Mouse (Mus musculus) cerebellum, adult 9-10 months (tissue): ENCODE measurements around the gene Chrna7.

ENCODE experiments used
- DNase-seq: peaks from one replicate; pipeline ENCODE4 v3.0.0; 2022

Chrna7 gene

GRCm38 (mm10) chr7:63060996-63061395 lies 151.4 kb downstream of the Chrna7 start:
- no peak for DNase-seq
